Mouse (Mus musculus) midbrain, embryonic 15.5 days (tissue): ENCODE results near the gene Dab1. TPM values are rescaled to one million over a fixed set of nuclear protein-coding genes. Genes with fewer than 3 reads are reported as not detected.

Source experiments
- ATAC-seq: fragments of 200-750 bp; cut with Nextera tagmentation; replicated peaks from 2 replicates; pipeline ENCODE4 v1.8.0; 2017; ENCODE audit warnings: moderate TSS enrichment
- H3K27ac ChIP-seq: fragments of 300-500 bp; sonication (generic); 2 replicates; pipeline ENCODE4 v1.5.1; 2015; ENCODE audit warnings: mild to moderate bottlenecking, inconsistent platforms
- H3K27me3 ChIP-seq: fragments of 300-500 bp; sonication (generic); replicated peaks from 2 replicates; pipeline ENCODE4 v1.6.1; 2015; ENCODE audit warnings: inconsistent platforms
- H3K36me3 ChIP-seq: fragments of 300-500 bp; sonication (generic); replicated peaks from 2 replicates; pipeline ENCODE4 v1.6.1; 2015; ENCODE audit warnings: inconsistent platforms
- H3K4me1 ChIP-seq: fragments of 300-500 bp; sonication (generic); 2 replicates; pipeline ENCODE4 v1.6.1; 2015; ENCODE audit warnings: inconsistent platforms
- H3K4me2 ChIP-seq: fragments of 300-500 bp; sonication (generic); 2 replicates; pipeline ENCODE4 v1.6.1; 2015; ENCODE audit warnings: inconsistent platforms, mild to moderate bottlenecking, moderate library complexity
- H3K4me3 ChIP-seq: fragments of 300-500 bp; sonication (generic); 2 replicates; pipeline ENCODE4 v1.5.1; 2015; ENCODE audit warnings: mild to moderate bottlenecking, inconsistent platforms
- H3K9ac ChIP-seq: fragments of 300-500 bp; sonication (generic); 2 replicates; pipeline ENCODE4 v1.6.1; 2015; ENCODE audit warnings: mild to moderate bottlenecking, inconsistent platforms
- H3K9me3 ChIP-seq: fragments of 300-500 bp; sonication (generic); 2 replicates; pipeline ENCODE4 v1.6.1; 2016; ENCODE audit warnings: inconsistent platforms
- WGBS: fragments of 180-500 bp; shearing (Covaris S2); methylation state at CpG from one replicate; pipeline ENCODE4 v1.1.7; 2015; ENCODE audit warnings: mixed read lengths; 5-methylcytosine and 5-hydroxymethylcytosine counted together
- polyA plus RNA-seq: library from polyadenylated mRNA; unstranded; fragments of >200 nt; fragmentation: Nextera tagmentation; extraction: Ambion mirVana; gene quantifications from 2 replicates; pipeline ENCODE4 v1.2.1, GENCODE M21; 2015

The Dab1 gene
- polyA plus RNA-seq, 1 experiment from 2014 or later: 135 TPM

DNA sequence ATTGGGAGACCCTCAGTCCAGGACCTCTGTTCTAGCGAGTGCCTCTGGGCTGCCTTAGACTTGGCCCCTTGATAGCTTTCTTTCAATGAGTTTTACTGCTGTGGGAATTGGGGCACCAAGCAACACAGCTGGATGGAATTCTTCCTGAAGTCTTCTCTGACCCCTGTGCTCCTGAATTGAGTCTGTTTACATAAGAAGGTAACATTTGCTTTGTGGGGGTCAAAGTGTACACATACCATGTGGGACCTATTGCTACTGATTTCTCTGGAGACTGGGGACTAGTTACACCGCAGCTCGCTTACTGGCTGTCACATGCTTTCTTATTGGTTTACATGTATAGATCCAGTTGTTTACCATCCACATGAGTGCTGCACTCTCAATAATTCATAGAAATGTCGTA, 881.5 kb downstream of the Dab1 start:
- no peak overlapping the region for H3K27ac ChIP-seq
- H3K4me1 ChIP-seq: peaks cover 23% of the 10 kb centered on the region

DNA sequence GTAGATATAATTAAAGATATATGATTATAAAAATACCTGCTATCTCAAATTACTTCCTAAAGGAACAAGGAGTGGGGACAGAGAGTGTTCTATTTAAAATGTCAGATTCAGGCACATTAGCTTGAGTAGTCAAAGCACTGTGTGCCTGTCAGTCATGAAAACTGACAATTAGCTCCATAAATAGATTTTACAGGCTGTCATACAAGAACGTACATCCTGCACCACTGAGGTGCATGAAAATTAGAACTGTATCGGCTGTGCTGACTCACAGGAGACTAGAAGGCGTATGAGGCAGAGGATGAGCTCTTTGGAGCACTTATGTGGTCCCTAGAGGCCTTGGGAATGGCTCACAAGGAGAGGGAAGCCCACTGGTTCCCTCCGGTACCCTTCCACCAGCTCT, 882.1 kb downstream of the Dab1 start:
- Histone ChIP-seq H3K4me2 (no peak overlapping the region), H3K9ac (no peak overlapping the region), H3K9me3 (no peaks in the 10 kb centered on the region), H3K4me1 (peaks cover 22% of the 10 kb centered on the region), H3K36me3 (no peaks in the 10 kb centered on the region), H3K27me3 (no peaks in the 10 kb centered on the region), H3K4me3 (no peak overlapping the region), H3K27ac (no peak overlapping the region)
- ATAC-seq: no peak
- 59% methylated on average over 4 of the region's 4 CpGs for WGBS

More for the DNA sequence above, 881.5 kb downstream of the Dab1 start:
- no peaks in the 10 kb centered on the region for H3K9me3 ChIP-seq
- no peak overlapping the region for H3K9ac ChIP-seq
- ATAC-seq: no peak
- H3K27me3 ChIP-seq: no peaks in the 10 kb centered on the region
- WGBS: 64% methylated on average over 4 of the region's 4 CpGs
- H3K4me2 ChIP-seq: no peak overlapping the region
- no peak overlapping the region for H3K4me3 ChIP-seq
- no peaks in the 10 kb centered on the region for H3K36me3 ChIP-seq

GRCm38 (mm10) chr4:104504916-104505315, 885.8 kb downstream of the Dab1 start:
- H3K9me3 ChIP-seq: no peaks in the 10 kb centered on the region
- H3K4me1 ChIP-seq: peaks cover 21% of the 10 kb centered on the region
- no peak overlapping the region for H3K4me3 ChIP-seq
- no peak overlapping the region for H3K27ac ChIP-seq
- no peak for ATAC-seq
- H3K4me2 ChIP-seq: no peak overlapping the region
- H3K36me3 ChIP-seq: no peaks in the 10 kb centered on the region
- no peaks in the 10 kb centered on the region for H3K27me3 ChIP-seq
- H3K9ac ChIP-seq: no peak overlapping the region

DNA sequence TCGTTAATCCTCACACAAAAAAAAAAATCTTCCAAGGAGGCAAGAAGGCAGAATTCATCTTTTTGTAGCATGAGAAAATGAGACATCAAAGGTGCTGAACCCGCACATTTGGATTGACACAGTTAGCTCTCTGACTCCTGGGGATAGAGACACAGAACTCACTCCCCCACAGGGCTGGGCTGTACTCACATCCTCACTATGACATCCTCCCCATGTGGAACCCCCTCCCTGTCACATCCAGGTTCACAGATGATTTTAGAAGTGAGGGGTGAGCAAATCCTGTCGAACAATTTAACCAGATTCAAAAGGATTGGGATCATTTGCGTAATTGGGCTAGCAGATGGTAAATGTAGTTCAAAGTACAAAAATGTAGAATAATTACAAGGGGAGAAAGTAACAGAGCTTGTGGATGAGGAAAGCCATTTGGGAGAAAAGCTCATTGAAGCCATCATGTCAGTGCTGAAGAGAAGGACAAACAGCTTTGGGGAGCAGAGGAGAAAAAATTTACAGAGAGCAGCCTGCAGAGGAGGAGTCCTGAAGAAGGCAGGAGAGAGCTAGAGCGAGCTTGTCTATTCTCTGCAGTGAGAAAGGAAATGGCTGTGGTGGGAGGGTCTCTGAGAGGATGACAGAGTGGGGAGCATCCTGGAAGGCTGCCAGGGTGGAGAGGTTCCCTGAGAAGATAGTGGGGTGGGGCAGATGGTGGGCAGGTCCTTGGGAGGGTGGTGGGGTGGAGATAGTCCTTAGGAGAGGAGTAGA, 890.2 kb downstream of the Dab1 start:
- H3K36me3 ChIP-seq: no peaks in the 10 kb centered on the region
- no peaks in the 10 kb centered on the region for H3K9me3 ChIP-seq
- WGBS: 38% methylated on average over 5 of the region's 5 CpGs
- no peak overlapping the region for H3K4me2 ChIP-seq
- H3K4me3 ChIP-seq: no peak overlapping the region
- peaks cover 29% of the 10 kb centered on the region for H3K4me1 ChIP-seq
- no peak overlapping the region for H3K9ac ChIP-seq
- no peaks in the 10 kb centered on the region for H3K27me3 ChIP-seq
- no peak overlapping the region for H3K27ac ChIP-seq
- ATAC-seq: no peak

GRCm38 (mm10) chr4:104511855-104512254, 892.7 kb downstream of the Dab1 start:
- ATAC-seq: no peak
- 83% methylated on average over 6 of the region's 6 CpGs for WGBS
- H3K4me1 ChIP-seq: peaks cover 30% of the 10 kb centered on the region
- H3K4me2 ChIP-seq: no peak overlapping the region
- no peak overlapping the region for H3K4me3 ChIP-seq
- no peaks in the 10 kb centered on the region for H3K9me3 ChIP-seq
- no peak overlapping the region for H3K9ac ChIP-seq
- H3K27me3 ChIP-seq: no peaks in the 10 kb centered on the region
- H3K27ac ChIP-seq: no peak overlapping the region
- H3K36me3 ChIP-seq: no peaks in the 10 kb centered on the region

DNA sequence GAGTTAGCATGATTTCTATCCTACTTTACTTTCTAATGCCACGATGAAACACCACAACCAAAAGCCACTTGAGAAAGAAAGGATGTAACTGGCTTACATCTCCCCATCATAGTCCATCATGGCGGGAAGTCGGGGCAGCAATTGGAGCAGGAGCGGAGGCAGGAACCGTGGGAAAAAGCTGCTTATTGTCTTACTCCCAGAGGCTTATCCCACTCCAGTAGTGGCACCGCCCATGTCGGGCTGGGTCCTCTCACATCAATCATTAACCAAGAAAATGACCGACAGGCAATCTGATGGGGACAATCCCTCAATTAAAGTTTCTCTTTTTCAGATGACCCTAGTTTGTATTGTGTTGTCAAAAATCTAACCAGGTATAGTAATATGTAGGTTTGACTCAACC, 893.4 kb downstream of the Dab1 start:
- WGBS: 80% methylated on average over 8 of the region's 8 CpGs
- ATAC-seq: no peak
- no peak overlapping the region for H3K9ac ChIP-seq

GRCm38 (mm10) chr4:104513622-104514021, 894.5 kb downstream of the Dab1 start:
- ATAC-seq: peak; percentile 68
- Histone ChIP-seq H3K27me3 (no peaks in the 10 kb centered on the region), H3K9me3 (no peaks in the 10 kb centered on the region), H3K36me3 (no peaks in the 10 kb centered on the region), H3K27ac (peak overlapping the region; percentile 48; the same call in 1 of the 2 replicates), H3K4me1 (peaks cover 28% of the 10 kb centered on the region), H3K9ac (no peak overlapping the region), H3K4me2 (peak overlapping the region; percentile 30; the same call in 1 of the 2 replicates), H3K4me3 (peak overlapping the region; percentile 5; the same call in 1 of the 2 replicates)
- 27% methylated on average over 7 of the region's 7 CpGs for WGBS

More for the DNA sequence above, 893.4 kb downstream of the Dab1 start:
- no peaks in the 10 kb centered on the region for H3K36me3 ChIP-seq
- H3K9me3 ChIP-seq: no peaks in the 10 kb centered on the region
- no peak overlapping the region for H3K27ac ChIP-seq
- no peak overlapping the region for H3K4me2 ChIP-seq
- H3K4me3 ChIP-seq: no peak overlapping the region
- peaks cover 30% of the 10 kb centered on the region for H3K4me1 ChIP-seq
- H3K27me3 ChIP-seq: no peaks in the 10 kb centered on the region

DNA sequence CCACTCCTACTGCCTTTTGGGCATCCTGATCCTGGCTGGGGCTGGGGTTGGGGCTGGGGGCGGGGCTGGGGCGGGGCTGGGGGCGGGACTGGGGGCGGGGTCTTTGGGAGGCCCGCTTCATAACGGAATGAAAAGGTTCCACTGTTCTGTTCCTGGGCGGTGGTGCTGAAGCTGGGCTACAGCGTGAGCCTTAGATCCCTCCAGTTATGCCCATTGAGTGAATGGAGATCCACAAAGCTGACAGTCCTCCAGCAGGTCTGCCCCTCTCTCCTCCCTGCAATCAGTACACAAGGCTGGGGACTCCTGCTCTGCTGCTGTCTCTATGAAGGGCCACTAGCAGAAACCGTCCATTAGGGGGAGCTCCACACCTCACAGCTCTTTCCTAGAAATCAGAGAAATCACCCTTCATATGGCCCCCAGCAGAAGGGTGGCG, 895.4 kb downstream of the Dab1 start:
- H3K4me2 ChIP-seq: peak overlapping the region; percentile 12
- ATAC-seq: peak; percentile 74

GRCm38 (mm10) chr4:104515681-104516080, 896.5 kb downstream of the Dab1 start:
- no peak overlapping the region for H3K27ac ChIP-seq
- 51% methylated on average over 5 of the region's 5 CpGs for WGBS
- H3K4me3 ChIP-seq: no peak overlapping the region
- no peak for ATAC-seq
- H3K9me3 ChIP-seq: no peaks in the 10 kb centered on the region
- no peaks in the 10 kb centered on the region for H3K27me3 ChIP-seq
- peaks cover 22% of the 10 kb centered on the region for H3K4me1 ChIP-seq
- no peaks in the 10 kb centered on the region for H3K36me3 ChIP-seq
- no peak overlapping the region for H3K9ac ChIP-seq
- no peak overlapping the region for H3K4me2 ChIP-seq

More for the DNA sequence above, 895.4 kb downstream of the Dab1 start:
- Histone ChIP-seq H3K36me3 (no peaks in the 10 kb centered on the region), H3K4me1 (peaks cover 22% of the 10 kb centered on the region), H3K27me3 (no peaks in the 10 kb centered on the region), H3K9ac (no peak overlapping the region), H3K4me3 (no peak overlapping the region), H3K27ac (0 out of 2 replicates have a peak overlapping the region, but pooled peaks have one; percentile 48), H3K9me3 (no peaks in the 10 kb centered on the region)
- 7% methylated on average over 10 of the region's 10 CpGs for WGBS

- H3K27ac ChIP-seq: no peak overlapping the region
- peaks cover 26% of the 10 kb centered on the region for H3K4me1 ChIP-seq
- H3K36me3 ChIP-seq: no peaks in the 10 kb centered on the region
- H3K9me3 ChIP-seq: no peaks in the 10 kb centered on the region
- H3K4me3 ChIP-seq: no peak overlapping the region
- WGBS: 31% methylated on average over 8 of the region's 8 CpGs
- no peak for ATAC-seq
- no peaks in the 10 kb centered on the region for H3K27me3 ChIP-seq
- H3K4me2 ChIP-seq: no peak overlapping the region
- no peak overlapping the region for H3K9ac ChIP-seq
Measured at GRCm38 (mm10) chr4:104522324-104522723, 903.2 kb downstream of the Dab1 start.

DNA sequence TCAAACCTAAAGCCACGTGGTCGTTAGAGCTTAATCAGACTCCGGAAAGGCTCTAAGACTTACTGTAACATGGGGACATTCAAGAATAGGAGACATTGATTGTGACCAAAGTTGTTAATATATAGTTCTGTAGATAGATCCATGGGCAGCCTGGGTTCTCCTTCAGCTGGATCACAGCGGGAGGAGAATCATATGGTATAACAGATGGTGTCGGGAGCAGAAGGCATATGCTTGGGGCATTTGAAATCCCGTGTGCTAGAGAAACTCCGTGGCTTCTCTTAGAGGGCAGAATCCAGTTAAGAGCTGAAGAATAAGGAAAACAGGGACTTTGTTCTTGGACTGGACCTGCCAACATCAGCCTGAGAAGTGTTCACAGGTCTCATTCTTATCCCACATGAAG, 904.6 kb downstream of the Dab1 start:
- no peak overlapping the region for H3K9ac ChIP-seq
- no peak overlapping the region for H3K4me3 ChIP-seq
- H3K36me3 ChIP-seq: no peaks in the 10 kb centered on the region
- no peak overlapping the region for H3K4me2 ChIP-seq
- no peaks in the 10 kb centered on the region for H3K27me3 ChIP-seq
- ATAC-seq: no peak
- no peak overlapping the region for H3K27ac ChIP-seq
- no peaks in the 10 kb centered on the region for H3K9me3 ChIP-seq
- peaks cover 26% of the 10 kb centered on the region for H3K4me1 ChIP-seq
- 81% methylated on average over 7 of the region's 7 CpGs for WGBS

DNA sequence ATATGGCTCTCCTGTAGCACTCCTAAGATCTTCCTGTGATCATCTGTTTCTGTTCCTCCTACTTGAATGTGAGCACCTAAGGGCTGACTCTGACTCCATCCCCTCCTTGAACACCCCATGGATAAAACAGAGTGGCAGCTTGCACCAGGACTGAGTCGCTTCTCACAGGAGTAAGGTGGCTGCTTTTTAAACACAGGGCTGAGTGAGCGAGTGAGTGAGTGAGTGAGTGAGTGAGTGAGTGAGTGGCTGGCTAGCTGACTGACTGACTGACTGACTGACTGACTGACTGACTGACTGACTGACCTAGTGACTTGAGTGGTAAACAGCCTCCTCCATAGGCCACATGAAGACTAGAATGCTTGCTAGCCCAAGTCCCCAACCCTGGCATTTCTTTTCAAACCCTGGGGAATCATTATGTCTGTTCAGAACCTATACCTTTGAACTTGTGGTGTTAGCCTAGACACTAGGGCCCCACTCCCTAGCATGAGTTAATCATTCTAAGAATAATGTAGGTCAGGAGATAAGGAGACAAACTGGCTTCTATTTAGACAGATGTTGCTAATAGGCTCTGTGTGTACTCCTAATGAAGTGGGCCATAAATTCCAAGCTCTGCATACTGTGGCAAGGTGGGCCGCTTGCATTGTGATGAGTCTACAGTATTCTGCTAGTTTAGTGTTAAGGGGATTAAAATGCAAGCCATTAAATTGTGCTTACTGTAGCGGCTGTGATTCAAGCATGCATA, 910.9 kb downstream of the Dab1 start:
- no peaks in the 10 kb centered on the region for H3K36me3 ChIP-seq
- no peaks in the 10 kb centered on the region for H3K9me3 ChIP-seq
- 87% methylated on average over 4 of the region's 4 CpGs for WGBS
- H3K9ac ChIP-seq: no peak overlapping the region
- H3K27me3 ChIP-seq: no peaks in the 10 kb centered on the region
- no peak for ATAC-seq
- 0 out of 2 replicates have a peak, but pooled peaks cover 3% of the 10 kb centered on the region for H3K4me1 ChIP-seq
- no peak overlapping the region for H3K27ac ChIP-seq
- no peak overlapping the region for H3K4me2 ChIP-seq
- H3K4me3 ChIP-seq: no peak overlapping the region
